Mouse (Mus musculus) midbrain, embryonic 14.5 days (tissue): ENCODE measurements around the gene Gramd1b. TPM values are rescaled to one million over a fixed set of nuclear protein-coding genes. Genes with fewer than 3 reads are reported as not detected.

ENCODE experiments used
- ATAC-seq: fragments of 200-750 bp; cut with Nextera tagmentation; 2 replicates; pipeline ENCODE4 v1.8.0; 2017; ENCODE audit warnings: moderate number of reproducible peaks, moderate library complexity; ENCODE audit not compliant: low FRiP score, low TSS enrichment
- DNase-seq: peaks from one replicate; pipeline ENCODE4 v3.0.0-alpha.2; 2015
- H3K27ac ChIP-seq: fragments of 300-500 bp; sonication (generic); replicated peaks from 2 replicates; pipeline ENCODE4 v1.5.1; 2014; ENCODE audit warnings: mild to moderate bottlenecking, low read depth, low read length, moderate library complexity
- H3K27me3 ChIP-seq: fragments of 300-500 bp; sonication (generic); 2 replicates; pipeline ENCODE4 v1.6.1; 2014; ENCODE audit warnings: low read length, control low read depth, mixed read lengths; ENCODE audit not compliant: control insufficient read depth, insufficient read depth
- H3K36me3 ChIP-seq: fragments of 300-500 bp; sonication (generic); 2 replicates; pipeline ENCODE4 v1.6.1; 2014; ENCODE audit warnings: low read length, control low read depth; ENCODE audit not compliant: control insufficient read depth, insufficient read depth
- H3K4me1 ChIP-seq: fragments of 300-500 bp; sonication (generic); 2 replicates; pipeline ENCODE4 v1.6.1; 2014; ENCODE audit warnings: mild to moderate bottlenecking, antibody characterized with exemption, low read length, control low read depth; ENCODE audit not compliant: control insufficient read depth, insufficient read depth
- H3K4me2 ChIP-seq: fragments of 300-500 bp; sonication (generic); 2 replicates; pipeline ENCODE4 v1.6.1; 2014; ENCODE audit warnings: mild to moderate bottlenecking, low read length, moderate library complexity
- H3K4me3 ChIP-seq: fragments of 300-500 bp; sonication (generic); replicated peaks from 2 replicates; pipeline ENCODE4 v1.5.1; 2014; ENCODE audit warnings: low read depth, low read length
- H3K9ac ChIP-seq: fragments of 300-500 bp; sonication (generic); replicated peaks from 2 replicates; pipeline ENCODE4 v1.6.1; 2014; ENCODE audit warnings: mild to moderate bottlenecking, low read length, moderate library complexity
- H3K9me3 ChIP-seq: fragments of 300-500 bp; sonication (generic); 2 replicates; pipeline ENCODE4 v1.6.1; 2016; ENCODE audit warnings: low read length, control low read depth, mixed read lengths; ENCODE audit not compliant: control insufficient read depth
- WGBS: fragments of 180-500 bp; shearing (Covaris S2); extraction: QIAGEN DNeasy Blood & Tissue Kit; methylation state at CpG from one replicate; pipeline ENCODE4 v1.1.7; 2014; 5-methylcytosine and 5-hydroxymethylcytosine counted together
- polyA plus RNA-seq: library from polyadenylated mRNA; unstranded; fragments of >200 nt; fragmentation: Nextera tagmentation; extraction: Ambion mirVana; gene quantifications from 2 replicates; pipeline ENCODE4 v1.2.1, GENCODE M21; 2014

Gene Gramd1b
- polyA plus RNA-seq, 1 experiment from 2014 or later = 11.3 TPM

GRCm38 (mm10) chr9:40374052-40374451, 157.1 kb downstream of the Gramd1b start:
- no peaks in the 10 kb centered on the region for H3K36me3 ChIP-seq
- ATAC-seq (no peak), DNase-seq (no peak)
- no peaks in the 10 kb centered on the region for H3K9me3 ChIP-seq
- no peak overlapping the region for H3K27ac ChIP-seq
- H3K4me1 ChIP-seq = peaks cover 18% of the 10 kb centered on the region
- H3K4me2 ChIP-seq = peak overlapping the region; percentile 17; the same call in 1 of the 2 replicates
- H3K27me3 ChIP-seq = no peaks in the 10 kb centered on the region
- H3K9ac ChIP-seq = no peak overlapping the region
- no peak overlapping the region for H3K4me3 ChIP-seq
- WGBS = 68% methylated on average over 11 of the region's 11 CpGs

DNA sequence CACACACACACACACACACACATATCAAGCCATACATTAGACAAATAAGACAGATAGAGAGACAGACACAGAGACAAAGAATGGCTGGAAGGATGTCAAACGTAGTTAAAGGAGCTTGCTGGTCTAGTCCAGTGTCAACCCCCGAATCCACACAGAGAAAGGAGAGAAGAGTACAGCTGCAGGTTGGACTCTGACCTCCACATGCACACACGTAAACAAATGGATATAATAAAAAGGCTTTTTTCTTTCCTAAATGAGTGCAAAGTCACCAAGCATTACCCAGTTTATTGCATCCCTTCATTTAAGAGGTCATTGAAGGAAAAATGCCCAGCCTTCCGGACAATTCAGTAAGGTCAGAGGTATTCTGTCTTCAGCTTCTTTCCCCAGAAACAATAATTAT, 161.0 kb downstream of the Gramd1b start:
- no peak for DNase-seq
- no peak for ATAC-seq
- no peaks in the 10 kb centered on the region for H3K9me3 ChIP-seq
- WGBS = 81% methylated on average over 4 of the region's 4 CpGs
- no peak overlapping the region for H3K4me3 ChIP-seq
- no peak overlapping the region for H3K9ac ChIP-seq
- 0 out of 2 replicates have a peak, but pooled peaks cover 3% of the 10 kb centered on the region for H3K4me1 ChIP-seq
- H3K27me3 ChIP-seq = no peaks in the 10 kb centered on the region
- H3K27ac ChIP-seq = no peak overlapping the region
- H3K36me3 ChIP-seq = no peaks in the 10 kb centered on the region
- H3K4me2 ChIP-seq = no peak overlapping the region

- H3K9me3 ChIP-seq = no peaks in the 10 kb centered on the region
- WGBS = 94% methylated on average over 8 of the region's 8 CpGs
- H3K27ac ChIP-seq = no peak overlapping the region
- no peak overlapping the region for H3K9ac ChIP-seq
- no peak for DNase-seq
- 0 out of 2 replicates have a peak, but pooled peaks cover 3% of the 10 kb centered on the region for H3K4me1 ChIP-seq
- H3K4me2 ChIP-seq = no peak overlapping the region
- H3K27me3 ChIP-seq = no peaks in the 10 kb centered on the region
- ATAC-seq = no peak
- no peaks in the 10 kb centered on the region for H3K36me3 ChIP-seq
- no peak overlapping the region for H3K4me3 ChIP-seq
Observed at GRCm38 (mm10) chr9:40366795-40367194, 164.4 kb downstream of the Gramd1b start.

DNA sequence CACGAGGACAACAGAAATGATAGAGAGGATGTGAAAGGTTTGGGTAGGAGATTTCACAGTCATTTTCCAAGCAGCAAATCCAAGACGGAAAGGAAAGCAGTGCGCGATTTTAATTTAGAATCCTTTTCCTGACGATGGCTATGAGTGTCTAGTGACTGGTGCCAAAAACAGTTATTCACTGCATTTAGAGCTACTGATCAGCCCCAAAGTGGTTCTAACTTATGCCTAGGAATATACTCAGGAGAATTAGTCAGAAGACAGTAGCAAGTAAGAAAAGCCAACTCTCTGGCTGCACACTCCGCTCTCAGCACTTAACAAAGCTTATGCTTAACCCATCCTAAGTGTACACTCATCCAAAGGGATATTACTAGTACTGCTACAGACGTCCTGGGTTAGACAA, 166.9 kb downstream of the Gramd1b start:
- no peak overlapping the region for H3K4me2 ChIP-seq
- ATAC-seq (no peak), DNase-seq (no peak)
- H3K9me3 ChIP-seq = no peaks in the 10 kb centered on the region
- H3K27me3 ChIP-seq = no peaks in the 10 kb centered on the region
- H3K27ac ChIP-seq = no peak overlapping the region
- WGBS = 76% methylated on average over 7 of the region's 7 CpGs
- no peak overlapping the region for H3K4me3 ChIP-seq
- no peaks in the 10 kb centered on the region for H3K36me3 ChIP-seq
- H3K9ac ChIP-seq = no peak overlapping the region
- 0 out of 2 replicates have a peak, but pooled peaks cover 3% of the 10 kb centered on the region for H3K4me1 ChIP-seq

DNA sequence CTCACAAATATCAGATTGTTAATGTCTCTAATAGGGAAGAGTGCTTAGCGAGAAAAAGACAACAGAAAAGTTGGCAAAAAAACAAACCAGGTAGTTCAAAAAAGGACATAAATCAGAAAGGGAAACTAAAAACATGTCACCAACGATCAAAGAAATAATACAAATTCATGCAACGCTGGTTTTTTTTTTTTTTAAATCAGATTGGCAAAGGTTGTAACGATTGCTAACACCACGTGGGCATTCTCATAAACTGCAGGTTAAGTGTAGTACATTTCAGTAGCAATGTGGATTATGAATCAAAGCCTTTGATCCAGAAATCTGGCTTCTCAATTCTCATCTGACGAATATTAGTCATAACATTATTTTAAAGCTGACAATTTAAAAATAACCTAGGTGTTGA, 169.2 kb downstream of the Gramd1b start:
- H3K9me3 ChIP-seq = no peaks in the 10 kb centered on the region
- H3K27me3 ChIP-seq = no peaks in the 10 kb centered on the region
- no peak overlapping the region for H3K4me2 ChIP-seq
- H3K9ac ChIP-seq = no peak overlapping the region
- H3K4me1 ChIP-seq = peaks cover 13% of the 10 kb centered on the region
- 90% methylated on average over 6 of the region's 6 CpGs for WGBS
- H3K4me3 ChIP-seq = no peak overlapping the region
- H3K36me3 ChIP-seq = no peaks in the 10 kb centered on the region
- no peak for DNase-seq
- ATAC-seq = no peak
- no peak overlapping the region for H3K27ac ChIP-seq

- 5% methylated on average over 8 of the region's 8 CpGs for WGBS
- ATAC-seq = peak; percentile 64; the same call in 1 of the 2 replicates
- no peak overlapping the region for H3K9ac ChIP-seq
- H3K4me3 ChIP-seq = no peak overlapping the region
- peak overlapping the region; percentile 32 for H3K4me2 ChIP-seq
- H3K4me1 ChIP-seq = peaks cover 10% of the 10 kb centered on the region
- peak overlapping the region; percentile 57 for H3K27ac ChIP-seq
- H3K9me3 ChIP-seq = no peaks in the 10 kb centered on the region
- H3K36me3 ChIP-seq = no peaks in the 10 kb centered on the region
- DNase-seq = peak; percentile 73
- H3K27me3 ChIP-seq = no peaks in the 10 kb centered on the region
Observed at GRCm38 (mm10) chr9:40358408-40358896, 172.7 kb downstream of the Gramd1b start.

GRCm38 (mm10) chr9:40356768-40357446, 174.3 kb downstream of the Gramd1b start:
- H3K9ac ChIP-seq = no peak overlapping the region
- DNase-seq = no peak
- H3K4me1 ChIP-seq = peaks cover 10% of the 10 kb centered on the region
- no peak for ATAC-seq
- 95% methylated on average over 4 of the region's 4 CpGs for WGBS
- H3K4me3 ChIP-seq = no peak overlapping the region
- no peaks in the 10 kb centered on the region for H3K9me3 ChIP-seq
- H3K4me2 ChIP-seq = no peak overlapping the region
- H3K27ac ChIP-seq = no peak overlapping the region
- H3K36me3 ChIP-seq = no peaks in the 10 kb centered on the region
- H3K27me3 ChIP-seq = no peaks in the 10 kb centered on the region

GRCm38 (mm10) chr9:40356368-40356767, 174.8 kb downstream of the Gramd1b start:
- Histone ChIP-seq H3K27me3 (no peaks in the 10 kb centered on the region), H3K4me3 (no peak overlapping the region), H3K9ac (no peak overlapping the region), H3K36me3 (no peaks in the 10 kb centered on the region), H3K4me2 (no peak overlapping the region), H3K4me1 (peaks cover 10% of the 10 kb centered on the region), H3K9me3 (no peaks in the 10 kb centered on the region), H3K27ac (no peak overlapping the region)
- WGBS = 89% methylated on average over 5 of the region's 5 CpGs
- ATAC-seq (no peak), DNase-seq (no peak)

- 94% methylated on average over 8 of the region's 8 CpGs for WGBS
- no peak overlapping the region for H3K9ac ChIP-seq
- peaks cover 10% of the 10 kb centered on the region for H3K4me1 ChIP-seq
- no peak overlapping the region for H3K27ac ChIP-seq
- no peak overlapping the region for H3K4me2 ChIP-seq
- no peaks in the 10 kb centered on the region for H3K27me3 ChIP-seq
- H3K9me3 ChIP-seq = no peaks in the 10 kb centered on the region
- ATAC-seq = no peak
- H3K4me3 ChIP-seq = no peak overlapping the region
- DNase-seq = no peak
- H3K36me3 ChIP-seq = no peaks in the 10 kb centered on the region
Observed at GRCm38 (mm10) chr9:40355406-40355805, 175.8 kb downstream of the Gramd1b start.
